Mouse (Mus musculus) embryonic facial prominence, embryonic 13.5 days (tissue): ENCODE results near the gene Ctsz. TPM values are rescaled to one million over a fixed set of nuclear protein-coding genes. Genes with fewer than 3 reads are reported as not detected.

Source experiments
- ATAC-seq: fragments of 200-750 bp; cut with Nextera tagmentation; 2 replicates; pipeline ENCODE4 v1.8.0; 2017; ENCODE audit warnings: low read depth; ENCODE audit not compliant: insufficient number of reproducible peaks, insufficient read depth, low FRiP score, low TSS enrichment
- H3K27ac ChIP-seq: fragments of 300-500 bp; sonication (generic); 2 replicates; pipeline ENCODE4 v1.5.1; 2015; ENCODE audit warnings: moderate library complexity, mild to moderate bottlenecking, inconsistent platforms
- H3K27me3 ChIP-seq: fragments of 300-500 bp; sonication (generic); 2 replicates; pipeline ENCODE4 v1.6.1; 2015; ENCODE audit warnings: mild to moderate bottlenecking, inconsistent platforms
- H3K36me3 ChIP-seq: fragments of 300-500 bp; sonication (generic); 2 replicates; pipeline ENCODE4 v1.6.1; 2015; ENCODE audit warnings: mild to moderate bottlenecking, inconsistent platforms
- H3K4me1 ChIP-seq: fragments of 300-500 bp; sonication (generic); 2 replicates; pipeline ENCODE4 v1.6.1; 2015; ENCODE audit warnings: inconsistent platforms
- H3K4me2 ChIP-seq: fragments of 300-500 bp; sonication (generic); 2 replicates; pipeline ENCODE4 v1.6.1; 2015; ENCODE audit warnings: moderate library complexity, mild to moderate bottlenecking, inconsistent platforms
- H3K4me3 ChIP-seq: fragments of 300-500 bp; sonication (generic); 2 replicates; pipeline ENCODE4 v1.5.1; 2015; ENCODE audit warnings: mild to moderate bottlenecking, inconsistent platforms
- H3K9ac ChIP-seq: fragments of 300-500 bp; sonication (generic); 2 replicates; pipeline ENCODE4 v1.6.1; 2015; ENCODE audit warnings: mild to moderate bottlenecking, inconsistent platforms
- H3K9me3 ChIP-seq: fragments of 300-500 bp; sonication (generic); 2 replicates; pipeline ENCODE4 v1.6.1; 2016; ENCODE audit warnings: inconsistent platforms
- WGBS: fragments of 180-500 bp; shearing (Covaris S2); methylation state at CpG from one replicate; pipeline ENCODE4 v1.1.7; 2015; ENCODE audit warnings: mixed read lengths; 5-methylcytosine and 5-hydroxymethylcytosine counted together
- polyA plus RNA-seq: library from polyadenylated mRNA; unstranded; fragments of >200 nt; fragmentation: Nextera tagmentation; extraction: Ambion mirVana; gene quantifications from 2 replicates; pipeline ENCODE4 v1.2.1, GENCODE M21; 2015

The Ctsz gene
- polyA plus RNA-seq, 1 experiment from 2014 or later, result 148 TPM

- Histone ChIP-seq H3K27me3 (no peaks in the 10 kb centered on the region), H3K27ac (no peak overlapping the region), H3K4me1 (no peaks in the 10 kb centered on the region), H3K36me3 (no peaks in the 10 kb centered on the region), H3K4me2 (no peak overlapping the region), H3K9me3 (no peaks in the 10 kb centered on the region; the same call in 1 of the 2 replicates), H3K9ac (no peak overlapping the region), H3K4me3 (no peak overlapping the region)
- no peak for ATAC-seq
- WGBS, result 76% methylated on average over 9 of the region's 9 CpGs
These were observed 57.8 kb downstream of the Ctsz start for GRCm38 (mm10) chr2:174381021-174381420.

Other genes with a start within 250 kb of the Ctsz start
- 1,664 and 1,723 TPM in 2 replicates for gene Gnas, start 154.7 kb downstream of the Ctsz start, polyA plus RNA-seq
- gene Gm20721, start 92.3 kb downstream of the Ctsz start, polyA plus RNA-seq, result 17.1 and 20.3 TPM in 2 replicates
- gene Nelfcd, start 23.2 kb downstream of the Ctsz start, polyA plus RNA-seq, result 131 and 140 TPM in 2 replicates
- 3.1 and 3.3 TPM in 2 replicates for gene Tubb1, start 11.7 kb upstream of the Ctsz start, polyA plus RNA-seq
- gene Atp5e, start 25.1 kb upstream of the Ctsz start, polyA plus RNA-seq, result 779 and 911 TPM in 2 replicates
- gene Prelid3b, start 34.0 kb upstream of the Ctsz start, polyA plus RNA-seq, result 108 TPM in 2 replicates
- gene Zfp831, start 204.5 kb upstream of the Ctsz start, polyA plus RNA-seq, result 0.07 TPM in 1 of 2 replicates, not detected in the other